Mouse (Mus musculus): ENCODE data around the gene Fasn. TPM values are rescaled to one million over a fixed set of nuclear protein-coding genes. Genes with fewer than 3 reads are reported as not detected.
"Not testable (repeated sequence)": the region's sequence is repeated elsewhere in the genome, so short reads cannot be mapped to it uniquely, and the experiment has no call there.

Fasn gene
- total RNA-seq (2021): 10 to 100 TPM; 86.7 to 96.3 TPM
- long read RNA-seq, experiment 1, partial matches to known transcripts: 15 of 18 reads
- long read RNA-seq, experiment 1, other reads (novel, unspliced or antisense): 3 of 18 reads
- long read RNA-seq, experiment 2, full-length matches to known transcripts: 3 of 69 reads
- long read RNA-seq, experiment 2, partial matches to known transcripts: 56 of 69 reads
- long read RNA-seq, experiment 2, other reads (novel, unspliced or antisense): 10 of 69 reads

DNA sequence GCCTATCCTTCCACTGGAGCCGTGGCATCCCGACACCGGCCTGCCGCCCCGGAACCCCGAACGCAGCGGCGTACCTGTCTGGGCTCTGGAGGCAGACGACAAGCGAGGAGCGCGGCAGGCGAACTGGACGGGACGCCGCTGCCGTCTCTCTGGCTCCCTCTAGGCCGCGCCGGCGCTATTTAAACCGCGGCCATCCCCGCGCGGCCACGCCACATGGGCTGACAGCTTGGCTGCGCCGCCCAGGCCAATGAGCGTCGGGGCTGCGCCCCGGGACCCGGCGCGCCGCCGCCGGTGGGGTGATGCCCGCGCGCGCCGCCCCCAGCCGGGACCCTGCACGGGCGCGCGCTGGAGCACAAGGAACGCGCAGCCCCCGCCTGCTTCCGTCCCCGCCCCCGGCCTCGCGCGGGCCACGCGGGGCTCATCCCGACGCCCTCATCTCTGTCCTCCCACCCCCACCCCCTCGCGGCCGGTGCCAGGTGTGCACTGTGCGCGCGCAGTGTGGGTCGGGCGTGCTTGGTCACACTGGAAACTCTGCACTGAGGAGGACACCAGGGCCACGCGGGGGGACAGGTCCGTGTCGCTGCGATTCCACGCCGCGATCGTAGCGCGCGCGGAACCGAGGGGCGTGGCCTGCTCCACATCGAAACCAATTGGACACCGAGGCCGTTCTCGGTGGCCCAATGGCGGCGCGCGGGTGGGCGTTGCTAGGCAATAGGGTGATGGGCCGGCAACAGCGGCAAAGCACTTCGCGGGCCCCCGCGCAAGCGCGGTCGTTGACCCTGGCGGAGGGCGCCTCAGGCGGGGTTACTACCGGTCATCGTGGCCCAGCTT, at the start of gene Fasn:
Gene Fasn (minus strand): TSS at position 592 of the 831 bp plus-strand sequence.
- peak; percentile 93 to 96 for DNase-seq (ENCODE audit: low spot score in 2 of 2)

DNA sequence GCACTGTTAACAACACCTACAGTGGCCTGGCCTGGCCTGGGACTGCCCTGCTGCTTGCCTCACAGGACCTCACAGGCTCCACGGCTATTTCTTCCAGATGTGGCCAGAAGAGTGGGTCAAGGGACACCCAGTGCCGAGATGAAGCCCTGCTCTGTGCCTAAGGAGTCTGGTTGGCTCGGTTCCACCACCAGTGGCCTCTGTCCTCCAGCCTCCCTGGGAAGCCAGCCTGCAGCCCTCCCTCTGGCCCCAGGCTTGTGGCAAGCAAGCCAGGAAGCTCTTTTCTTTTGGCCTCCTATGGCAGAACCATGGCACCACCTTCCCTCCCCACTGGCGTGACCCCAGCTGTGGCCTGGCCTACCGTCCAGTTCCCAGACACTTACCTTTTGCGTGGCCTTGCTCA, 48.9 kb upstream of the Fasn start:
- DNase-seq (ENCODE audit: low spot score in 2 of 2): no peak

GRCm38 (mm10) chr11:120871521-120871920, 47.2 kb upstream of the Fasn start:
- DNase-seq (ENCODE audit: low spot score in 2 of 2): no peak

- no peak for DNase-seq (ENCODE audit: low spot score in 2 of 2)
Measured at GRCm38 (mm10) chr11:120865816-120866215, 41.5 kb upstream of the Fasn start.

- DNase-seq (ENCODE audit: low spot score in 2 of 2): no peak
Measured at GRCm38 (mm10) chr11:120862819-120863218, 38.5 kb upstream of the Fasn start.

- not testable (repeated sequence) for DNase-seq (ENCODE audit: low spot score in 2 of 2)
Measured at GRCm38 (mm10) chr11:120855938-120856337, 31.6 kb upstream of the Fasn start.

DNA sequence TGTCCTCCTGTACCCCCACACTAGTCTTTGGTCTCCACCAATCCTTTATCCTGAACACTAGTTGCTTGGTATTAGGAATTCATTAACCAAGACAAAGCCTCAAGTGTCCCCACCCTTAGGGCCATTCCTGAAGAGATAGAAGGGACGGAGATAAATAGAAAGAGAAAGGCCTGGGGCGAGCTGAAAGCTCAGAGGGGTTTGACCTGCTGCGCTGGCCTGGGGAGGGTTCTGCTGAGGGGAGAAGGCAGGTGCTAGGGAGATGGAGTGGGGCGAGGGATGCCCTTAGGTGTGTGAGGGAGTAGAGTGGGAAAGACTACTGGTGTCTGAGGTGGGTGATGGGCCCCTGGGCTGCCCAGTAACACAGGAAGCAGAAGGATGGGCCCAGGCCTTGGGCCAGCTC, 29.4 kb upstream of the Fasn start:
- DNase-seq (ENCODE audit: low spot score in 2 of 2): no peak

DNA sequence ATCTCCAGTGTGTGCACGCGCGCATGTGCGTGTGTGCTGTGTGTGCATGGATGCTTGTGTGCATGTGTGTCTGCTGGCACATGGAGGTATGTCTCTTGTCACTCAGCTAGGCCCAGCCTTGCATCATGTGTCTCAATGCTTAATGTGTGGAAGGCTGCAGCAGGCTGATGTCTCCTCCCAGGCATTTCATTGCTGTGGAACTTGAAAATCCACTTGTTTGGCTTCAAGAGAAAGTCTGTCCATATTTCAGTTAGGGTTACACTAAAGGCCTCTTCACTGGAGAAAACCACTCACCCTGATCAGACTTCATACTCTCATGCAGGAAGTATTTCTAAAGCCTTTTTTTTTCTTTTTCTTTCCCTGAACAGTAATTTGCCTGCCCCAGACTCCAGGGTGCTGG, 28.8 kb upstream of the Fasn start:
- DNase-seq (ENCODE audit: low spot score in 2 of 2): no peak

DNA sequence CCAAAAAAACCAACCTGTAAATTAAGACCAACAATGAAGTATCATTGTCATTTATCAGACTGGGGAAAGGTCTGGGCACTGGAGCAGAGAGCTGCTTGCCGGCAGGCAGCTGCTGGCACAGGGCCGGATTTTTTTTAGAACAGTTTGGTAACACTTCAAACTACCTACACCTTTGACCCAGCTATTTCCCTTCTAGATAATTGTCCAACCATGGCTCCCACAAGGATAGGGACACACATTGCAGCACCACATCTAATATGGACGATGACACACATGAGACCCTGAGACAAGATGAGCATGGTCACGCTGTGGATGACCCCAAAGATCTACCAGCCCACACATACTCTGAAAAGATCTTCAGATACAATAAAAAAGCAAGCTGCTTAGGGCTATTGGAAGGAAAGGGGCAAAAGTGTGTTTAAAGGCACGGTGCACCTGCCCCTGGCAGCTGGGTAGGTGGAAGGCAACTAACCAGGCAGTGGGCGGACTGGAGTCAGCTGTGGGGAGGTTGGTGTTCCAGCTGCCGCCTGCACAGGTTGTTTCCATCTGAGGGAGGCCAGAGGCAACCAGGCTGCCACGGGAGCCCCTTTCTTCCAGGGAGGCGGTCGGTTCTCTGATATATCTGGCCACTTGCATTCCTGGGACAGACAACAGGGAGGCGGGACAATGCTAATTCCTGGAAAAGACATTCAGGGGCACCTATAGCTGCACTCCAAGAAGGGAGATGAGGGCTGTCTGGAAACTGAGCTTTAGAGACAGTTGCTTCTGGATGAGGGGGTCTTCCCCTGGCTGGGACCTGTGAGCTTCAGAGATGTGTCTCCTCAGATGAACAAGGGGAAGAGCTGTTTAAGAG, 28.0 kb upstream of the Fasn start:
- DNase-seq (ENCODE audit: low spot score in 2 of 2): no peak

DNA sequence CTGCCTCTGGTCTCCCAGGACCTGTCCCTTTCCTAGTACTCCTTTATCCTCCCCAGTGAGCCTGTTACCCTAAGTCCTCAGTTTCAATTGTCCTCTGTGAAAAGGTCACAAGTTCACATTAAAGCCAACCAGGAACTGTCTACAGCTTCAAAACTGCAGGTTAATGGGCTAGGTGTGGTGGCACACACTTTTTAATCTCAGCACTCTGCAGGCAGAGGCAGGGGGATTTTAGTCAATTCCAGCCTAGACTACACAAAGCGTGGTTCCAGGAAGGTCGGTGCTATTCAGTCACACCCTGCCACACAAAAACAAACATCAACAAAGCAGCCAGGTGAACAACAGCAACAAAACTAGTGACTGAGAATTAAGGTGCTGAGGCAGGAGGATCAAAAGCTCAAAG, 27.2 kb upstream of the Fasn start:
- no peak for DNase-seq (ENCODE audit: low spot score in 2 of 2)

GRCm38 (mm10) chr11:120851132-120851531, 26.8 kb upstream of the Fasn start:
- no peak for DNase-seq (ENCODE audit: low spot score in 2 of 2)

DNA sequence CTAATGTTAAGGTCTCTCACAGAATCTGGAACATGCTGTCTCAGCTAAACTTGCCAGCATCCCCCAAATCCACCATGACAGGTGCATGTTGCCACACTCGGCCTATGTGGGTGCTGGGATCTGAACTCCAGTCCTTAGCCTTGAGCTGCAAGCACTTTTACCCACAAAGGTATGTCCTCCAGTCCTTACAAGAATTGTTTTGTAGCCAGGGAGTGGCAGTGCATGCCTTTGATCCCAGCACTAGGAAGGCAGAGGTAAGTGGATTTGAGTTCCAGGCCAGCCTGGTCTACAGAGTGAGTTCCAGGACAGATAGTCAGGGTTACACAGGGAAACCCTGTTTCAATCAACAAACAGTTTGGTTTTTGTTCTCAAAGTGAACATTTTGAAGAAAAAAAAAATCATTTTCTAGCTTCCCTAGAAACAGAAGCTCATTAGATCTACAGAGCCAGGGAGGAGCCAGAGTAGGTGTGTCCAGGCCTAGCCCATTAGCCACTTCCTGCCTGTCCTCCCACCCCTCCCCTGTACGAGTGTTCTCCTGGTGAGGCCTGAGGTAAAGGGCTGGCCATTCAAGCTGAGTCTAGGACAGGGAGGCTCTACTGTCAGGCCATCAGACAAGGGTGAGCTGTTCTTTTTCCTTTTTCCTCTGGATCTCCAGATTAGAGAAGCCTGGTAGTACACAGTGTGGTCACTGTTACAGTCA, 26.1 kb upstream of the Fasn start:
- no peak for DNase-seq (ENCODE audit: low spot score in 2 of 2)

DNA sequence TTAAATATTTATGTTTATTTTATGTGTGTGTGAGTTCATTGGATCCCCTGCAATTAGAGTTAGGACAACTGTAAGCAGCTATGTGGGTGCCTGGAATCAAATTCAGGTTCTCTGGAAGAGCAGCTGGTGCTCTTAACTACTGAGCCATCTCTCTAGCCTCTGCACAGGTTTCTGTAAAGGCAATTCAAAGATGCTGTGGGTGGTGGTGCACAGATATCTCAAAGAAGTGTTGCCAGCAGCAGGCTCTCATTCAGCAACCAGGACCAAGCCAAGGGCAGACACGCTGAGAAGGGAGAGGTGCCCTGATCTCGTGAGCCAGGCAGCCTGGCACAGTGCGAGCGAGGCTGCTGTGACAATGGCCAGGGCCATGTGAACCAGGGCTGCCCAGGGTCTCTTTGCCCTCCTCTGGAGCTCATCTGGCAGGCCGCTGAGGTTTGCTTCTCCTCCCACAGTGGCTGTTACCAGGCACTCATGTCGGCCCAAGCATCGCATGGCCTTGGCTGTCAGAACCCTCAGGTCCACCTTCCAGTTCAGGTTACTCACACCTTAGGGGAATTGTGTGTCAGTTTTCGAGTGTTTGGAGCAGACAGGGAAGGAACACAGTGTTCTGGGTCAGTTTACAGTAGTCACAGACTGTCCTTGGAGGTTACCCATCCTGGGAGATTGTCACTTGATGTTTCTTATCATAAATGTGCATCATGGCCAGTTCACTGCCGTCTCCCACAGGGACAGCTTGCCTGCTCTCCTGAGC, 22.6 kb upstream of the Fasn start:
- no peak for DNase-seq (ENCODE audit: low spot score in 2 of 2)

- no peak for DNase-seq (ENCODE audit: low spot score in 2 of 2)
Measured at GRCm38 (mm10) chr11:120844329-120844728, 20.0 kb upstream of the Fasn start.

DNA sequence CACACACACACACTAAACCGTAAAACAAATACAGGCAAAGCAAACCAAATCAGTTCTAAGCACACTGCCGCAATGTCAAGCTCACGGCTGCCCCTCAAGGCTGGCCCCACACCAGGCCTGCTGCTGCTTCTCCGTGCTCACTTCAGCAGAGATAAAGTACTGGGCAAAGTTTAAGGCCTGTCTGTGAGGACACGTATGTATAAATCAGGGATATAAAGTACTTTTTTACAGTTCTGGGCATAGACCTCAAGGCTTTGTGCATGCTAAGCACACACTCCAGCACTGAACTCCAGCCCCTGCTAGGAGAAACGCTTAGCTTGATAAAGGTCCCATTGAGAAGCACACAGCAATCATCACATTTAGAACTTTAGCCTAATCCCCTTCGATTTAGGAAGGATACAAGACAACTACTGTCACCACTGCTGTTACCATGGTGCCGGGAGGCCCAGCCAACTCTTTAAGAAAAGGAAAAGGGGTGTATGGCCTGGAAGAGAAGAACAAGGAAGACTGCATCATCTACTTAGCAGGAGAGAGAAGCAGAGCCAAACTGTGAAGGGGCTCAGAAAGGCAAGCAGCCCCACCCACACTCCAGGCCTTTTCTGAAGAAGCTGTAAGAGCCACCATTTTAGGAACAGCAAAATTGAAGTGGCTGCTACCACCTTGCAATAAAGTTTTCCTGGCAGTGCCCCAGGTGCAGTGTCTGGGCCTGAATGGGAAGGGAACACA, 9.4 kb upstream of the Fasn start:
- DNase-seq (ENCODE audit: low spot score in 2 of 2): no peak

DNA sequence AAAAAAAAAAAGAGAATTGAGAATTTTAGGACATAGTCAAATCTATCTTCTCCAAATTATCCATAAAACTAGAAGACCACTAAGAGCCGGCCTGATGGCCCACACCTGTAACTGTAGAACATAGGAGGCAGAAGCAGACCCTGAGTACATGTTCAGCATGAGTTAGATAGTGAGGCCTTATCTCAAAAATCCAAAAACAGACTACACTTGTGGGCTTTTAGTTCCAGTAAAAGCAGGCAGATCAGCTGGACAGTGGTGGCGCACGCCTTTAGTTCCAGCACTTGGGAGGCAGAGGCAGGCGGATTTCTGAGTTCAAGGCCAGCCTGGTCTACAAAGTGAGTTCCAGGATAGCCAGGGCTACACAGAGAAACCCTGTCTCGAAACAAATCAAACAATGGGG, 8.6 kb upstream of the Fasn start:
- DNase-seq (ENCODE audit: low spot score in 2 of 2): not testable (repeated sequence)

DNA sequence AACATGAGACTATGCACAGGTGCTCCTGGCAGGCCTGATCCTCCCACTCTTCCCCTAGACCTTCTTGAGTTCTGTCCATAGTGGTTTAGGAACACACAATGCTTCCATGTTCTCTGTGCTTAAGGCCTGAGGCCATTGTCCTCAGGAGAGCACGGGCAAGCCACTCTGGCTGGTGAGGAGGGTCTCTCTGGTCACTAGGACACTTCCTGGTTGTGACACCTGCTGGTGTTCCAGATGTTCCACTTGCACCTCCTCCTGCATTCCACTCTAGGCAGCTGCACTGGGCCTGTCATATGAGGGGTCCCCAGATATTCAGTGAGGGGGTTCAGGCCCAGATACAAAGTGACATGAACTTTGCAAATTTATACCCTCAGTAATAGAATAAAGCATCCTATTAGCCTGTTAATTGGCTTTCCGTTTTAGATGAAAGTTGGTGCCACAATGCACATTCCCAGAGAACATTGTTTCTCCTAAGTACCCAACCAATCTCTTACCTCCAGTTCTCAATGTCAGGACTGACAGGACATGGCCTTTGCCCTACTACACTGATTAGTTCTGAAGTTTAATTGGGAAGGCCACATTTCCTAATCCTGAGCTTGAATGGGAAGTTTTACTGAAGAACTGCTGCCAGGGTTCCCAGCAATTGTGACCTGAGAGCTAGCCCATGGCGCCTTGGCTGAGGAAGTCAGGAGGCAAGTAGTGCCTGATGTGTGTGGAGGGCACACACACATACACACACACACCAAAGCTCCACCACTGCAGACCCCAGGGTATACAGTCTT, 7.5 kb upstream of the Fasn start:
- DNase-seq (ENCODE audit: low spot score in 2 of 2): no peak

DNA sequence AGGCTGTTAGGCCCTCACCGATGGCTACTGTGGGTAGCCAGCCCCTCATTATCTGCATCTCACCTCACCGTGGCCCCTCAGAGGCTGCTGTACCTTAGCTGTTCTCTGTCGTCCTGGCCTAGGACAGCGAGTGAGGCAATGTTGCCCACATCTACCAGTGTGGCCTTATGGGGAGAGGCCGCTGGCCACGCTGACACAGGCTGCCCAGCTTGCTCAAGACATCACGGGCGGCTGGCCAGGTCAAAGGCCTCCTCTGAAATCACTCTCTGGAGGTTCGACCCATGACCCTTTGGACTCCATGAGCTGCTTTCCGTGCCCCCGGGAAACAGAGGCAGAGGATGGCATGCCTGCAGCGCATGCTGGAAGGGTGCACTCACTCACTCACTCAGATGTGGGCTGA, 6.3 kb upstream of the Fasn start:
- DNase-seq (ENCODE audit: low spot score in 2 of 2): no peak

Data from adrenal gland, postnatal 4 days (tissue).